Mouse (Mus musculus) stomach, postnatal 0 days (tissue): Measurements from ENCODE around the gene Enox1. TPM values are rescaled to one million over a fixed set of nuclear protein-coding genes. Genes with fewer than 3 reads are reported as not detected.

Source experiments
- ATAC-seq: fragments of 200-750 bp; cut with Nextera tagmentation; 2 replicates; pipeline ENCODE4 v1.8.0; 2017; ENCODE audit not compliant: low FRiP score, low TSS enrichment
- DNase-seq: peaks from one replicate; pipeline ENCODE4 v3.0.0-alpha.2; 2016; ENCODE audit warnings: low spot score
- H3K27ac ChIP-seq: fragments of 300-500 bp; sonication (generic); replicated peaks from 2 replicates; pipeline ENCODE4 v1.5.1; 2014; ENCODE audit warnings: mild to moderate bottlenecking, control low read depth
- H3K27me3 ChIP-seq: fragments of 300-500 bp; sonication (generic); 2 replicates; pipeline ENCODE4 v1.6.1; 2014; ENCODE audit warnings: low read length; ENCODE audit not compliant: control insufficient read depth, insufficient read depth
- H3K36me3 ChIP-seq: fragments of 300-500 bp; sonication (generic); 2 replicates; pipeline ENCODE4 v1.6.1; 2014; ENCODE audit warnings: low read length, mixed read lengths; ENCODE audit not compliant: control insufficient read depth, insufficient read depth
- H3K4me1 ChIP-seq: fragments of 300-500 bp; sonication (generic); replicated peaks from 2 replicates; pipeline ENCODE4 v1.6.1; 2014; ENCODE audit warnings: antibody characterized with exemption; ENCODE audit not compliant: control insufficient read depth, insufficient read depth
- H3K4me2 ChIP-seq: fragments of 300-500 bp; sonication (generic); replicated peaks from 2 replicates; pipeline ENCODE4 v1.6.1; 2014; ENCODE audit warnings: low read depth, mild to moderate bottlenecking, control low read depth, moderate library complexity
- H3K4me3 ChIP-seq: fragments of 300-500 bp; sonication (generic); 2 replicates; pipeline ENCODE4 v1.5.1; 2014; ENCODE audit warnings: low read depth, low read length, control low read depth
- H3K9ac ChIP-seq: fragments of 300-500 bp; sonication (generic); 2 replicates; pipeline ENCODE4 v1.6.1; 2014; ENCODE audit warnings: mild to moderate bottlenecking, low read length, control low read depth, mixed read lengths
- H3K9me3 ChIP-seq: fragments of 300-500 bp; sonication (generic); 2 replicates; pipeline ENCODE4 v1.6.1; 2016; ENCODE audit warnings: low read length; ENCODE audit not compliant: control insufficient read depth
- CTCF ChIP-seq: IDR thresholded peaks from 2 replicates; pipeline ENCODE4 v1.5.1; 2016; ENCODE audit warnings: antibody characterized with exemption, low read depth, mild to moderate bottlenecking, moderate library complexity
- EP300 ChIP-seq: optimal IDR thresholded peaks from 2 replicates; pipeline ENCODE3; 2016; ENCODE audit warnings: antibody characterized with exemption
- WGBS: fragments of 180-500 bp; shearing (Covaris S2); extraction: QIAGEN DNeasy Blood & Tissue Kit; methylation state at CpG from one replicate; pipeline ENCODE4 v1.1.7; 2014; 5-methylcytosine and 5-hydroxymethylcytosine counted together
- polyA plus RNA-seq: library from polyadenylated mRNA; unstranded; fragments of >200 nt; fragmentation: Nextera tagmentation; extraction: Ambion mirVana; gene quantifications from 2 replicates; pipeline ENCODE4 v1.2.1, GENCODE M21; 2015

Enox1 gene
- polyA plus RNA-seq, 1 experiment from 2014 or later, result 2.5 TPM

DNA sequence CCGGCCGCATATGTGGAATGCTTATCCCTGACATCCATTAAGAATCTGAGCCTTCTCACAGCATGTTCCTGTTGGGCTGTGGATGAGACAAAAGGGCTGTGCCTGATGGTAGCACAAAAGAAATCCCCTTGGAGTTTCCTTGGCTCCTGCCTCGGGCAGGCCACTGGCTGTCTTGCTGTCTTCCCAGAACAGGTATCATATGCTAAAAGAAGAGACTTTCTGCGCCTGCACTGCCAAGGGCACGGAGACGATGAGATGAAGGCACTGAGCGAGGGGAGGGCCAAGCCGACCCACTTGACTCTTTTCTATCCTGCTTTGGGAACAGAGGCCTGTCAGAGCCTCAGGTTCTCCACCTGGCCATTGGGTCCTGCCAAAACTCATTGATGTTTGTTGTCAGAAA, 491.7 kb downstream of the Enox1 start:
- ATAC-seq, result no peak
- Histone ChIP-seq H3K4me1 (no peaks in the 10 kb centered on the region), H3K4me2 (no peak overlapping the region), H3K4me3 (no peak overlapping the region), H3K9me3 (no peaks in the 10 kb centered on the region), H3K27me3 (no peaks in the 10 kb centered on the region), H3K9ac (no peak overlapping the region), H3K27ac (no peak overlapping the region), H3K36me3 (no peaks in the 10 kb centered on the region)
- no peak for DNase-seq
- WGBS, result 84% methylated on average over 8 of the region's 8 CpGs
- TF ChIP-seq CTCF (no peak), EP300 (no peak)

DNA sequence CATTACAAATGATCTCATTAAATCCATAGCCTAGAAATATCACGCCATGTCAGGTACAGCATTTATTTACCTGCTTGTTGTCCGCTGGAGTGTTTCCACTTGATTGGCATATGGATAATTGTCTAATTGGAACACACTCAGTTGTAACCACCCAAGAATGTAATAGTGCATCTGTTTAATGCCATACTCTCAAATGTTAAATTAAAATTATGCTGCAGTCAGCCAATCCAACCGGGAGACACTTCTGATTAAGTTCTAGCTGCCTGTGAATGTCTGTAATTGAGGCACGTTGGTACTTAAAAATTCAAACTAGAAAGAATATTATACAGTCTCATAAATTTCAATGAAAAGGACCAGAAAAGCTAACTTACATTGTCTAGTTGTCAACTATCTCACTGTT, 502.2 kb downstream of the Enox1 start:
- no peak for TF ChIP-seq CTCF
- no peak for TF ChIP-seq EP300
- Histone ChIP-seq H3K4me1 (no peaks in the 10 kb centered on the region), H3K36me3 (no peaks in the 10 kb centered on the region), H3K9me3 (no peaks in the 10 kb centered on the region), H3K27me3 (no peaks in the 10 kb centered on the region), H3K27ac (no peak overlapping the region), H3K4me3 (no peak overlapping the region), H3K4me2 (no peak overlapping the region), H3K9ac (no peak overlapping the region)
- WGBS, result 81% methylated on average over 4 of the region's 4 CpGs
- no peak for ATAC-seq
- DNase-seq, result no peak

DNA sequence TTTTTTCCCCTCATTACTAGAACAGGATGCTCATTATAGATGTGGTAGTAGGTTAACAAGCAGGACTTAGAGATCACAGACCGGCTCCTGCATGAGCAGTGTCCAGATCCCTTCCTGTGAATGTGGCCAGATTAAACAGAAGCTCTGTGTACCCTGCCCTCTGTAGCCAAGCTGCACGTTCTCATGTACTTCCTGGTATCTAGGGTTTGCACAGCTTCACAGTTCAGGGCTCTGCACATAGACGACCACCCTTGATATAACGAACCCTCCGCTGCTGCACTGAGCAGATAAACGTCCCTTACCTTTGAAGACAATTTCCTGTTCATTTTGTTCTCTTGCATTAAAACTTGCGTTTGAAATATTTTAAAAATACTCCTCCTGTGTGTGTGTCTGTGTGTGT, 505.7 kb downstream of the Enox1 start:
- Histone ChIP-seq H3K4me1 (no peaks in the 10 kb centered on the region), H3K36me3 (no peaks in the 10 kb centered on the region), H3K4me2 (no peak overlapping the region), H3K9me3 (no peaks in the 10 kb centered on the region), H3K9ac (no peak overlapping the region), H3K27me3 (no peaks in the 10 kb centered on the region), H3K27ac (no peak overlapping the region), H3K4me3 (no peak overlapping the region)
- ATAC-seq, result no peak
- TF ChIP-seq CTCF (no peak), EP300 (no peak)
- no peak for DNase-seq
- 57% methylated on average over 7 of the region's 7 CpGs for WGBS

DNA sequence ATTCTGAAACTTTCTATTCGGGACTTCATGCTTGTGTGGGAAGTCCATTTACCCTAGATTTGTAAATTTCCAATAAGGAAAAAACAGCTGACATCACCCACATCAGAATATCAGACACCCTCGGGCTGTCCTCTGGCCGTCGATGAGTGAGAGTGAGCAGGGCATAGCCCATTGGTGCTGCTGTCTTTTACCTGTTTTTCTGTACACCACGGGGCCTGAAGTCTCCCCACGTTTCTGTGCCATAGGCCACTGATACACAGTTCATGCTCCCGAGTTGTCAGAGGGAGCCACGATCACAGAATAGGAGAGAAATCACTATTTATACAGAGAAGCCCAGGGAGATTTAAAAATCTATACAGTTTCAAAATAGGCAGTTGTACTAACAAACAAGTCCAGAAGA, 506.4 kb downstream of the Enox1 start:
- DNase-seq, result no peak
- no peak for ATAC-seq
- TF ChIP-seq EP300, result no peak
- no peak for TF ChIP-seq CTCF
- WGBS, result 62% methylated on average over 8 of the region's 8 CpGs
- H3K36me3 ChIP-seq, result no peaks in the 10 kb centered on the region
- H3K4me2 ChIP-seq, result no peak overlapping the region
- H3K4me3 ChIP-seq, result no peak overlapping the region
- no peaks in the 10 kb centered on the region for H3K4me1 ChIP-seq
- H3K27ac ChIP-seq, result no peak overlapping the region
- H3K9me3 ChIP-seq, result no peaks in the 10 kb centered on the region
- H3K9ac ChIP-seq, result no peak overlapping the region
- H3K27me3 ChIP-seq, result no peaks in the 10 kb centered on the region

DNA sequence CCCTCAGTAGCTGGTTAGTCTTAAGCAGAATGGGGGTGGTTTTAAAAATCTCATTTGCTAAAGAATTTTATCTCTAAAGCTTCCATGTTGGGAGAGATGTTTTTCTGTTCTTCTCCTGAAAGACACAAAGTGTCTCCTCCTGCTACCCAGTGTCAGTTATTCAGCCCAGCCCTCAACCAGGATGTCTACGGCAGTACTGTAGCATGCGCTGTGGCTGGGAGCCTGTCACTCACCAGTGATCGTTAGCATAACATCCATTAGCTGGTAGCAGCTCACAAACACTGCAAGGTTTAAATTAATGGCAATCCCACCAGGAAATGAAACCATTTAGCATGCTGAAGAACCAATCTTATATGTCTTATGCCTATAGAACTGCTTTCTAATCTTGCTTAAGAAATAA, 511.5 kb downstream of the Enox1 start:
- Histone ChIP-seq H3K4me2 (no peak overlapping the region), H3K9me3 (no peaks in the 10 kb centered on the region), H3K9ac (no peak overlapping the region), H3K27me3 (no peaks in the 10 kb centered on the region), H3K36me3 (no peaks in the 10 kb centered on the region), H3K4me3 (no peak overlapping the region), H3K27ac (no peak overlapping the region), H3K4me1 (0 out of 2 replicates have a peak, but pooled peaks cover 3% of the 10 kb centered on the region)
- ATAC-seq, result no peak
- DNase-seq, result no peak
- no peak for TF ChIP-seq EP300
- no peak for TF ChIP-seq CTCF
- 73% methylated on average over 3 of the region's 3 CpGs for WGBS

DNA sequence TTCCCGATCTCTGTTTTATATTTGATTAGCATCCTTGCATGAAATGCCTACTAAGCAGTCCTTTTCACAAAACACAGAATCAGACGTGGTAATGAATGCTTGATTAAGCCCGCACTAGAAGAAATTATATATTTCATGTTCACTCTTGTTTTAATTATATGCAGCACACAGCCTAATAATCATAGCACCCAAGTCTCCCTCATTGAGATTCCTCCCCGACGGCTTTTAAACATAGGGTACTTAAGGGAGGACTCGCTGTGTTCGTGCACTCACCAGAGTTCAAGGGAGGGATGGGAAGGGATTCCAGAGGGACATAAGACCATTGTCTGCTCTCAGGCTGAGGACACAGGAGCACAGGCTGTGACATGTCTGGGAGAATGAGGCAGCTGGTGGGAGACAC, 512.9 kb downstream of the Enox1 start:
- no peak overlapping the region for H3K9ac ChIP-seq
- no peak for ATAC-seq
- H3K27me3 ChIP-seq, result no peaks in the 10 kb centered on the region
- H3K27ac ChIP-seq, result no peak overlapping the region
- no peak overlapping the region for H3K4me2 ChIP-seq
- no peak for DNase-seq
- WGBS, result 81% methylated on average over 7 of the region's 7 CpGs
- no peak for TF ChIP-seq EP300
- TF ChIP-seq CTCF, result no peak
- no peak overlapping the region for H3K4me3 ChIP-seq
- 0 out of 2 replicates have a peak, but pooled peaks cover 3% of the 10 kb centered on the region for H3K4me1 ChIP-seq
- H3K36me3 ChIP-seq, result no peaks in the 10 kb centered on the region
- H3K9me3 ChIP-seq, result no peaks in the 10 kb centered on the region
